Mouse (Mus musculus): ENCODE results near the gene Zscan22.
A peak's percentile ranks its signal among the peaks of the same experiment; 100 is the strongest.

DNA sequence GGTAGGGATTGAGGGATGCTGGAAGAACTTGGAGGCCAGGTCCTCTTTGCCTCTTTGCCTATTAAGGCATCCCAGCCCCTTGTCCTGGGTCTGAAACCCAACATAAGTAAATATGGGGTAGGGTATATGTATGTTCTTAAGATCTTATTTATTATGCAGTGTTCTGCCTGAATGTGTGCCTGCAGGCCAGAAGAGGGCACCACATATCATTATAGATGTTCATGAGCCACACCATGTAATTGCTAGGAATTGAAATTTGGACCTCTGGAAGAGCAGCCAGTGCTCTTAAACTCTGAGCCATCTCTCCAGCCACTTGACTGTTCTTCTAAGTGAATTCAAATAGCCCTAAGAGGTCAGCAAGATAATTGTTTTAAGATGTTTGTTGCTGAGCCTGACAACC lies 15.9 kb downstream of the Zscan22 start:
- TF ChIP-seq CTCF (IDR thresholded peaks at IDR 0.05; ENCODE audit: low read depth, low read length), result peak; percentile 57
- no peak for TF ChIP-seq POLR2A (IDR thresholded peaks at IDR 0.05; ENCODE audit: extremely low read depth, insufficient read depth, low read length)

All from liver, adult 2 months (tissue).